Mouse (Mus musculus) mouse embryonic stem cell (cell line): ENCODE results near the gene Kcnn3.

Source experiments
- in situ Hi-C, 2 experiments: fragments of 300-500 bp; cut with MboI; formaldehyde crosslinking; loops; 1 replicate in 1 of 2; 3 replicates in 1 of 2; pipeline ENCODE4 v1.14.3; 2019 to 2020; ENCODE audit warnings: low sequenced_read_pairs in 2 of 2, low pct_unique_long_range_greater_than_20kb in 1 of 2, mixed read lengths in 1 of 2; ENCODE audit not compliant: unreplicated experiment in 1 of 2

The Kcnn3 gene

GRCm38 (mm10) chr3:89511400-89511799, 8.6 kb upstream of the Kcnn3 start:
- in situ Hi-C loops, result no loop called here

- in situ Hi-C loops, result no loop called here
These were observed 7.7 kb upstream of the Kcnn3 start for GRCm38 (mm10) chr3:89512225-89512624.

- in situ Hi-C loops, result no loop called here
These were observed 4.5 kb upstream of the Kcnn3 start for GRCm38 (mm10) chr3:89515444-89515843.

GRCm38 (mm10) chr3:89516321-89516720, 3.6 kb upstream of the Kcnn3 start:
- in situ Hi-C loops, result no loop called here

GRCm38 (mm10) chr3:89520618-89521502, 896 bp downstream of the Kcnn3 start:
- in situ Hi-C loops, result no loop called here

- in situ Hi-C loops, result no loop called here
These were observed 1.5 kb downstream of the Kcnn3 start for GRCm38 (mm10) chr3:89521503-89521854.

GRCm38 (mm10) chr3:89522450-89523128, 2.6 kb downstream of the Kcnn3 start:
- in situ Hi-C loops, result no loop called here

GRCm38 (mm10) chr3:89526298-89527090, 6.5 kb downstream of the Kcnn3 start:
- in situ Hi-C loops, result no loop called here

GRCm38 (mm10) chr3:89529796-89530195, 9.8 kb downstream of the Kcnn3 start:
- in situ Hi-C loops, result no loop called here

GRCm38 (mm10) chr3:89534566-89535097, 14.7 kb downstream of the Kcnn3 start:
- in situ Hi-C loops, result no loop called here

GRCm38 (mm10) chr3:89535147-89535546, 15.2 kb downstream of the Kcnn3 start:
- in situ Hi-C loops, result no loop called here

GRCm38 (mm10) chr3:89539036-89539739, 19.2 kb downstream of the Kcnn3 start:
- in situ Hi-C loops, result no loop called here

GRCm38 (mm10) chr3:89539740-89540370, 19.9 kb downstream of the Kcnn3 start:
- in situ Hi-C loops, result no loop called here

GRCm38 (mm10) chr3:89540371-89540743, 20.4 kb downstream of the Kcnn3 start:
- in situ Hi-C loops, result no loop called here

- in situ Hi-C loops, result no loop called here
These were observed 27.0 kb downstream of the Kcnn3 start for GRCm38 (mm10) chr3:89546951-89547350.

GRCm38 (mm10) chr3:89548805-89549204, 28.8 kb downstream of the Kcnn3 start:
- in situ Hi-C loops, result no loop called here

- in situ Hi-C loops, result no loop called here
These were observed 29.5 kb downstream of the Kcnn3 start for GRCm38 (mm10) chr3:89549488-89549887.

GRCm38 (mm10) chr3:89551880-89552279, 31.9 kb downstream of the Kcnn3 start:
- in situ Hi-C loops, result no loop called here
